Mouse (Mus musculus) megakaryocyte, adult 5-6 weeks (primary cell): ENCODE results near the gene Smpd3. TPM values are rescaled to one million over a fixed set of nuclear protein-coding genes. Genes with fewer than 3 reads are reported as not detected.

Experiments
- ATAC-seq: 2 replicates; pipeline ENCODE4 v1.8.0; 2016; ENCODE audit warnings: mild to moderate bottlenecking, inconsistent platforms; ENCODE audit not compliant: poor library complexity, severe bottlenecking
- total RNA-seq, 2 experiments: library from RNA; stranded (forward) in 1 of 2; stranded (reverse) in 1 of 2; fragments of 153-499, 151-499 nt in 1 of 2; fragments of 221-1000, 200-1000 nt in 1 of 2; gene quantifications; 2 replicates each; pipeline versions ENCODE4 v1.2.3 to v1.2.4; 2015 to 2017

Smpd3 gene
- total RNA-seq, 2 experiments from 2014 or later, result 0.07 to 0.09 TPM

DNA sequence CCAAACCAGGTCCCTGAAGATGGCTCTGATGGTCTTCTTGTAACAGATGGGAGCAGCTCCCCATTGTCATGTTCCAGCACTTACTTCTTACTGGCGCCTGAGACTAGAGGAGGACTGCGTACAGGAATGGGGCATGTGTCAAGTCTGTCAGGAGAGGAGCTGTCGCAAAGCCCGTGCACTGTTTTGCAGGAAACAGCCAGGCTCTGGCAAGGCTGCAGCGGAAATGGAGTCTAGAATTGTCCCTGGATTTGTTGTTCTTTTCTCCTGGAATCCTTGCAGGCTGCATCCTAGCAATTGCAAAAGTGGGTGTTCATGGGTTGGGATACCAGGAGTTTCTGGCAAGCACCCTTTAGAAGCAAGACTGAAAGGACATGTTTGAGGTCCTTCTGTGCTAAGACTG is 39.5 kb downstream of the Smpd3 start:
- no peak for ATAC-seq

DNA sequence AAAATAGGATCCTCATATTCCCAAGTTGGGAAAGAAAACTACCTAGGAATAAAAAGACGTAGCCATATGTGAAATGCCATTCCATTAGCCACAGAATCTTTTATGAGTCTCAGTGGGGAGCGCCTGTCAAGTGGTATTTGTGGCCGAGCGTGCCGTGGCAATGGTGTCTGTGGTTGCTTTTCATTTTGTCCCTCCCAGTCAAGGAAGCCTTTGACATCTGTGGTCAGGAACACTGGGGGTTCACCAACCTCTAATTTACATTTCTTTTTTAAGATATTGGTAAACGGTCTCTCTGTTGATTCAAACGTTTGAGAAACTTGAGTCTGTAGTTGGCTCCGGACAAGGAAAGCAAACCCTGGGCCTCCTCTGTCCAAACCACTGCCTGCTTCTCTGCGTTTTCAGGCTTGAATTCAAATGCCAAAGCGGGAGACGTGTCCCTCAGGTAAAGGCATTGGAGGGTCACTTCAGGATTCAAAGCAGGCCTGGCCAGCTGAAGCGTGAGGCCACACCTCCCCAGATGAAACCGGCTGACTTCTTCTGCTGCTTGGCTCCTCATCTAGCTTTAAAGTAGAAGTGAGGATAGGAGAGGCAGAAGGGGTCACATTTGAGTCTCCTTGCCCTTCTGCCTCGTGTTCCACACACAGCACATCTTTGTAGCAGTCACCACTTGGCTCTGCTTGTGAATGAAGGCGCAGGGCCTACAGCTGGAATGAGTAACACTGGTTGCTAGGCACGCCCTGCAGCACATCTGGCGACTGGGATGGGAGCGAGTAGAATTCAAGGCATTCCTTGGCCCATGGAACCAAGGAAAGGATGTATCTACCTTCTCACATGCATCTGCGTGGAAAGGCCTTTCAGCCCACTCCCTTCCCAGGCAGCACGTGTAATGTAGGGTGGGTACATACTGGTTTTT is 45.0 kb downstream of the Smpd3 start:
- no peak for ATAC-seq

DNA sequence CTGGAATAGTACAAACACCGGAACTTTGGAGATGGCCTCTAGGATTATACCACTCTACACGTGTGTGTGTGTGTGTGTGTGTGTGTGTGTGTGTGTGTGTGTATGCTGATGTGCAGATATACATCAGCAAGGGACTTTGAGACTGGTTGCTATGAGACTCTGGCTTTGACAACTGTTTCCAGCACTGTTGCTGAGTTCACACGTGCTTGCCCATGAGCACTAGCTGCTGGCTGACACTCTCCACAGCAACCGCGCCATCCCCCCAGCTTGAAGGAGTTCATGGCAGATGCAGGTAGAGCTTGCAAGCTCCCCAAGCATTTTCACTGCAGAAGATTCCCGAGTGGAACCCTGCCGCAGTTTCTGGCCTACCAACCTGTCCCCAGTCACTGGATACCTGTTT is 48.3 kb downstream of the Smpd3 start:
- ATAC-seq, result no peak

GRCm38 (mm10) chr8:106288732-106289131 is 49.1 kb downstream of the Smpd3 start:
- no peak for ATAC-seq

DNA sequence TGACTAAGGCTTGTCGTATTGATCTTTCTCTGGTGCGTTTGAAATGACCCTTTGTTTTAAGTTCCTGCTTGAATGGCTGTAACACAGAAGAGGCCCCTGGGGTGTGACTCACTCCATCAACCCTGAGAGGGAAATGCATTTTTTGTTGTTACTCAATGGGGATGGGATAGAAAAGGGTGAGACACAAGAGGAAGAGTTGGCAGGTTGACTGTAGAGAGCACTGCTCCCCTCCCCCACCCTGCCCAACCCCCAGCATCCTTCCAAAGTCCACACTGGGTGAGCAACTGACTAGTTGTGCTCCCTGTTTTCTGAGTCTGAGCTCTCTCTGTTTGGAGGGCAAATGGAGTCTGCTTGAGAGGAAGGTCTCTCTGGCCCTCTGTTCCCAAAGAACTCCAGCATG is 50.3 kb downstream of the Smpd3 start:
- ATAC-seq, result no peak

GRCm38 (mm10) chr8:106280844-106281243 is 56.9 kb downstream of the Smpd3 start:
- ATAC-seq, result no peak

- ATAC-seq, result no peak
These were observed 57.6 kb downstream of the Smpd3 start for GRCm38 (mm10) chr8:106280154-106280553.

GRCm38 (mm10) chr8:106278367-106279042 is 59.3 kb downstream of the Smpd3 start:
- ATAC-seq, result no peak

DNA sequence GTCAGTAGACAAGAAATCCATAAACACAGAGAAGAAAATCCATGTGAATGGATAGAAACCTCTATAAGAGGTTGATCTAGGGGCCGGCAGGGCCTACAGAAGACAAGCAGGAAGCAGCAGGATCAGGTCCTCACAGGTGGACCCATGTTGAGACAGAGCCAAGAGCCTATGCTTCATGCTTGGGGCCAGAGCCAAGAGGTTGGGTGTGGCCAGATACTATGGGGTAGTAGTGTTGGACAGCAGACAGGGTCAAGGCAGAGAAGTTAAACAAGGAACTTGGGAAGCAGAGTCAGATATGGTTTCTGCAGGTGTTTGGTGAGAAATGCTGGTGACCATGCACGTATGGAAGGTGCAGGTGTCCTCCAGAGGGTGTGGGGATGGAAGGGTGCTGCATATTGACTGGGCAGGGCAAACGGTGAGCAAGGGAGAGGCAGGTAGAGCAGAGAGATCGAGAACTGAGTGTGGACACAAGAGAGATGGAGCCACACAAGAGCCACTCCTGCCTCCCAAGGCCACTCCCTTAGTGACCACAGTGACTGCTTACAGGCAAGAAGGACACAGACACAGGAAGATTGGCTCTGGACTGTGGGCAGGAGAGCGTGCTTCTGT is 61.0 kb downstream of the Smpd3 start:
- no peak for ATAC-seq

- ATAC-seq, result no peak
These were observed 64.3 kb downstream of the Smpd3 start for GRCm38 (mm10) chr8:106273468-106273867.

GRCm38 (mm10) chr8:106271378-106271777 is 66.4 kb downstream of the Smpd3 start:
- ATAC-seq, result no peak

GRCm38 (mm10) chr8:106270804-106271203 is 67.0 kb downstream of the Smpd3 start:
- ATAC-seq, result no peak

DNA sequence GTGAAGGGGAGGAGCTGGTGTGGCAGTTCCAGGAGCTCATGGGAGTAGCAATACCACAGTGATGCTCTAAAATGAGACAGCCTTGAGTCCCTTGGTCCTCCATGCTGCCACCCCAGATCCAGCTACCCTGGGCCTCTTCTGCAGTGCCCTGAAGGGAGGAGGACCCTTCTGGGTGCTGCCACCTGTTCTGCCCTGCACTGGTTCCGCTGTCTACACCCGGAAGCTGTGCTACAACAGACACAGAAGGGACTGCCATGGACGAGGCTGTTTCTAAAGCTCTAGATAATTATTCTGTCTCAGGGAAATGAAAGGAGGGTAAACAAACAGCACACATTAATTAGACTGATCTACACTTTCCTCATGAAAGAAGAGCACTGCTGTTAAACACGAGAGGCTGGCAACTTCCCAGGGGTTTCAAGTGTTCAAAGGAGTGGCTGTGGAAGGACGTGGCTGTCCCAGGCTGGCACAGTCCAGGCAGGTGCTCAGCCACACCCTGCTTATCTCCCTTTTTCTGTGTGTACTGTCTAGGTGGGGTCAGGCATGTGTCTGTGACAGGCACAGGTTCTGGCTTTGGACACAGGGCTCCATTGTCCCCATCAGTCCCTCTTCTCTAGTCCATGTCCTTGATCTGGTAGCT is 69.0 kb downstream of the Smpd3 start:
- ATAC-seq, result no peak

GRCm38 (mm10) chr8:106265398-106265797 is 72.4 kb downstream of the Smpd3 start:
- no peak for ATAC-seq

DNA sequence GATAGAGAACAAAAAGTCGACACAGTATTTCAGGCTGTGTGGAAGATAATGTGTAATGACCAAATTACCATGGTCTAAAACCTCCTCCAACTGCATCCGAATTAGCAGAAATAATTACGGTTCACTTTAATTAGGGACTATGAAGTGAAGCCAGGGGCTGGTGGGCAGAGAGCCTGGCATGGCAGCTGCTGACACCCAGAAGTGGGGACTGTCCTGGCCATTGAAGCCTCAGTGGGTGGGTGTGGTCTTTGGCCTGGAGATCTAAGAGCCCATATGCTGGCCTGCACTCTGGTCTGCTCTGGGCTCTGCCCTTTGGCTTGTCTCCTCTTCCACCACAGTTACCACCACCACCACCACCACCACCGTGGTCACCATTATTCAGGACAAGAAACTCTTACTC is 73.9 kb downstream of the Smpd3 start:
- no peak for ATAC-seq

GRCm38 (mm10) chr8:106262343-106262742 is 75.4 kb downstream of the Smpd3 start:
- no peak for ATAC-seq

GRCm38 (mm10) chr8:106260894-106261293 is 76.9 kb downstream of the Smpd3 start:
- no peak for ATAC-seq

DNA sequence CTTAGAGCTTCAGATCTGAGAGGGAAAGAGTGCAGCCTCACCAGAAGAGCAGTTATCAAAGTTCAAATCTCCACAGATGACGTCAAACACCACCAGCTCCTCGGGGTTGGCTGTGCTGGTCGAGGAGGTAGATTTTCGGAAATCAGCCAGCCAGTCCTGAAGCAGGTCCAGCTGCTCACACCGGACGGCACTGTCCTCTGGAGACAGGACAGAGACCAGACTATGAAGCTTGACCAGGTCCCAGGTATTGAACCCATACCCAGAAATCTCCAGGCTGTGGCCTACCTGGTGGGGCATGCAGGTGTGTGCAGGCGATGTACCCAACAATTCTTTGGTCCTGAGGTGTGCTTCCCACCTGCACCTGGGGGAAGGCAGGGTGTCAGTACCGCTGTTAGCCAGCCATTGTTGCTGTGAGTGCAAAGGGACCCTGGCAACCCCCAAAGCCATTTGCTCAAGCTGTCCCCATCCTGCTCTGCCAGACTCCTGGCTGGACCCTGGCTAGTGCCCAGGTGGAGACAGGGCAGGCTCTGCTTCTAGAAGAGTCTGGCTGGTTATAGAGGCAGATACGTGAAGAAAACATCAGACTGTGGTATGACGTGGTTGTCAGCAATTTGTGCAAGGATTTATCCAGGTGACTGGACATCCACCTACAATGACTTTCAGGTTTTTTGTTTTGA is 78.1 kb downstream of the Smpd3 start:
- ATAC-seq, result no peak

DNA sequence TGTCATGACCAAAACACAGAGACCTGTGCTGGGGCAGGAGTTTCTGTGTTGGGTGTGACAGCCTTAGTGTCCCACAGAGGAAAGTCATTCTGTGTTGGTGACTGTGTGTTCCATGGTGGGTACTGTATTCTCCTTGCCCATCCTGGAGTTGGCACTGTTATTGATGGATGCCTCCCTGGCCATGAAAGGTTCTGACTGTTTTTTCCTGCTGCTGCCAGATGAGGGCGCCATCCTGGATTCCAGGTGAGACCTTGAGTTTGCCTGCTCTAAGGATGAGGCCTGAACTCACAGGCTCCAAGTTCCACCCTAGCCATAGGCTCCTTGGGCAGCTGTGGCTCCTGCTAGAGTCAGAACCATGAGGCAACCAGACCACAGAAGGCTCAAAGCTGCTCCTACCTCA is 79.6 kb downstream of the Smpd3 start:
- ATAC-seq, result no peak

- ATAC-seq, result no peak
These were observed 87.6 kb downstream of the Smpd3 start for GRCm38 (mm10) chr8:106250186-106250585.

DNA sequence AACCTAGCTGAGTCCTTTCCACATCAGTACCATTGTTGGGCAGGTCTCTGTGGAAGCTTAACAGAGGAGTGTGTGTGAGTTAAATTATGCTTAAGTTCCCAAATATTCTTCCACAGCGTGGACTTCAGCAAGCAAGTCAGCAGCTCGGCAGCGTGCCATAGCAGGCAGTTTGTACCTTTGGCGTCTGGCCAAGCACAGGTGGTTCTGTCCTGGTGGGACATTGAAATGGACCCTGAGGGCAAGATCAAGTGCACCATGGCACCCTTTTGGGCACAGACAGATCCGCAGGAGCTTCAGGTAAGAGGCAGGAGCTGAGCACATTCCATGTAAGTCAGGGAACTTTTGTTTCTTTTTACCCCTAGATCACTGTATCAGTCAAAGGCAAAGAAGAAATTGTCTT is 100.7 kb downstream of the Smpd3 start:
- no peak for ATAC-seq
